In the genomic region with DNA sequence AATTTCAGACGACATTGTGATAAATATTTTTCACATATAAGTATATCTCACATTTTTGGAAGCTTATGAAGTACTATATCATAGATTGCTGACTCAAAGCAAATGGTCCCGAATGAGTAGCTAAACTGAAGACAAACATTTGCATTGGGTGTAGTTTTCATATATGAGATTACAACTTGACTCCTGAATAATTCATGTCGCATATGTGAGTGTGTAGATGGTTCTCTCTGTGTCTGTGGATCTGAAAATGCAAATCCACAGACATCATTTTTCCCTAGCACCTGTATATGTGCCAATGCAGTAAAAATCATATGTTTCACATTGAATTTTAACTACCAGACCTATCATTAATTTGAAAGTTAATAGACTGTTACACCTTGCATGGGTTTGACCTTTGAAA, we compare ENCODE assay signal across 16 mouse cellular contexts.
"Had no signal": no experiment of that assay in that cellular context is flagged by ENCODE, and none has a peak within 500 bp of the region (broad histone marks: within the 10 kb centered on the region; RNA-seq: fewer than 3 reads in every experiment).

No protein-coding gene starts in this region.

- H3K9ac ChIP-seq: lung, embryonic 14.5 days; midbrain, embryonic 13.5 days had no signal

- H3K4me1 ChIP-seq: midbrain, embryonic 13.5 days had no signal

- H3K27me3 ChIP-seq: midbrain, embryonic 13.5 days had no signal

- ATAC-seq: midbrain, embryonic 13.5 days; midbrain, embryonic 16.5 days had no signal

- H3K4me2 ChIP-seq: lung, embryonic 14.5 days; midbrain, embryonic 11.5 days; midbrain, embryonic 13.5 days had no signal

- H3K9me3 ChIP-seq: midbrain, embryonic 13.5 days had no signal

- H3K4me3 ChIP-seq: midbrain, embryonic 13.5 days; myocyte had no signal

- H3K27ac ChIP-seq: midbrain, embryonic 13.5 days had no signal

- H3K36me3 ChIP-seq: midbrain, embryonic 13.5 days had no signal

- DNase-seq: lung, adult 18-20 months; lung, embryonic 14.5 days; lung, postnatal 10 days; lung, postnatal 4 days; retina, postnatal 1 day; right cerebral cortex, adult 18-20 months; right cerebral cortex, postnatal 25 days; right cerebral cortex, postnatal 4 days; spleen, adult 18-20 months; thymus, adult 18-20 months; thymus, postnatal 14 days; thymus, postnatal 36 days had no signal
